Mouse (Mus musculus) intestine, embryonic 16.5 days (tissue): ENCODE data around the gene Mettl27. TPM values are rescaled to one million over a fixed set of nuclear protein-coding genes. Genes with fewer than 3 reads are reported as not detected.
A peak's percentile ranks its signal among the peaks of the same experiment; 100 is the strongest.

Experiments used
- ATAC-seq: fragments of 200-750 bp; cut with Nextera tagmentation; 2 replicates; pipeline ENCODE4 v1.8.0; 2017; ENCODE audit warnings: moderate TSS enrichment, moderate library complexity
- H3K27ac ChIP-seq: fragments of 300-500 bp; sonication (generic); 2 replicates; pipeline ENCODE4 v1.5.1; 2014; ENCODE audit warnings: mild to moderate bottlenecking, low read length
- H3K27me3 ChIP-seq: fragments of 300-500 bp; sonication (generic); replicated peaks from 2 replicates; pipeline ENCODE4 v1.6.1; 2014; ENCODE audit warnings: low read length, control low read depth, mixed read lengths; ENCODE audit not compliant: control insufficient read depth, insufficient read depth
- H3K36me3 ChIP-seq: fragments of 300-500 bp; sonication (generic); 2 replicates; pipeline ENCODE4 v1.6.1; 2014; ENCODE audit warnings: low read length, control low read depth; ENCODE audit not compliant: control insufficient read depth, insufficient read depth
- H3K4me1 ChIP-seq: fragments of 300-500 bp; sonication (generic); 2 replicates; pipeline ENCODE4 v1.6.1; 2014; ENCODE audit warnings: low read length, control low read depth, mixed read lengths; ENCODE audit not compliant: control insufficient read depth, insufficient read depth
- H3K4me2 ChIP-seq: fragments of 300-500 bp; sonication (generic); 2 replicates; pipeline ENCODE4 v1.6.1; 2014; ENCODE audit warnings: low read depth, low read length, control low read depth
- H3K4me3 ChIP-seq: fragments of 300-500 bp; sonication (generic); 2 replicates; pipeline ENCODE4 v1.5.1; 2014; ENCODE audit warnings: mild to moderate bottlenecking, low read length
- H3K9ac ChIP-seq: fragments of 300-500 bp; sonication (generic); 2 replicates; pipeline ENCODE4 v1.6.1; 2014; ENCODE audit warnings: low read depth, low read length
- H3K9me3 ChIP-seq: fragments of 300-500 bp; sonication (generic); 2 replicates; pipeline ENCODE4 v1.6.1; 2016; ENCODE audit warnings: low read length, control low read depth; ENCODE audit not compliant: control insufficient read depth
- WGBS: fragments of 180-500 bp; shearing (Covaris S2); extraction: QIAGEN DNeasy Blood & Tissue Kit; methylation state at CpG from one replicate; pipeline ENCODE4 v1.1.7; 2014; 5-methylcytosine and 5-hydroxymethylcytosine counted together
- polyA plus RNA-seq: library from polyadenylated mRNA; unstranded; fragments of >200 nt; fragmentation: Nextera tagmentation; extraction: Ambion mirVana; gene quantifications from 2 replicates; pipeline ENCODE4 v1.2.1, GENCODE M21; 2015

Mettl27 gene
- polyA plus RNA-seq, 1 experiment from 2014 or later: 27.2 TPM

GRCm38 (mm10) chr5:134945266-134945959 is 13.2 kb downstream of the Mettl27 start:
- WGBS: 33% methylated on average over 16 of the region's 19 CpGs
- ATAC-seq: no peak

GRCm38 (mm10) chr5:134946063-134946856 is 14.1 kb downstream of the Mettl27 start:
- Histone ChIP-seq H3K9me3 (no peaks in the 10 kb centered on the region), H3K9ac (peak overlapping the region; percentile 74), H3K4me1 (peaks cover 20% of the 10 kb centered on the region), H3K4me3 (peak overlapping the region; percentile 47), H3K27ac (peak overlapping the region; percentile 90), H3K4me2 (peak overlapping the region; percentile 44), H3K36me3 (no peaks in the 10 kb centered on the region), H3K27me3 (no peaks in the 10 kb centered on the region)
- ATAC-seq: peak; percentile 19
- WGBS: 18% methylated on average over 43 of the region's 43 CpGs

More at GRCm38 (mm10) chr5:134945266-134945959, 13.2 kb downstream of the Mettl27 start:
- no peaks in the 10 kb centered on the region for H3K9me3 ChIP-seq
- H3K36me3 ChIP-seq: no peaks in the 10 kb centered on the region
- H3K27me3 ChIP-seq: no peaks in the 10 kb centered on the region
- peak overlapping the region; percentile 74 for H3K9ac ChIP-seq
- H3K4me3 ChIP-seq: peak overlapping the region; percentile 47
- H3K4me2 ChIP-seq: peak overlapping the region; percentile 44
- peaks cover 15% of the 10 kb centered on the region for H3K4me1 ChIP-seq
- peak overlapping the region; percentile 90 for H3K27ac ChIP-seq

GRCm38 (mm10) chr5:134946857-134947255 is 14.7 kb downstream of the Mettl27 start, which contains the start of gene Cldn4:
Gene Cldn4, minus strand, starts transcription at chr5:134946934.
- Histone ChIP-seq H3K36me3 (no peaks in the 10 kb centered on the region), H3K9me3 (no peaks in the 10 kb centered on the region), H3K9ac (peak within 1 kb of the TSS; percentile 74), H3K4me1 (peaks cover 24% of the 10 kb centered on the region), H3K27me3 (no peaks in the 10 kb centered on the region), H3K27ac (peak within 1 kb of the TSS; percentile 90), H3K4me3 (peak within 1 kb of the TSS; percentile 47), H3K4me2 (peak within 1 kb of the TSS; percentile 44)
- WGBS: 16% methylated on average over 11 of the region's 11 CpGs
- peak; percentile 81 for ATAC-seq

GRCm38 (mm10) chr5:134947420-134948084 is 15.4 kb downstream of the Mettl27 start:
- 0 out of 2 replicates have a peak overlapping the region, but pooled peaks have one; percentile 47 for H3K4me3 ChIP-seq
- H3K27ac ChIP-seq: peak overlapping the region; percentile 90
- no peaks in the 10 kb centered on the region for H3K36me3 ChIP-seq
- no peaks in the 10 kb centered on the region for H3K27me3 ChIP-seq
- peak overlapping the region; percentile 27 for H3K4me2 ChIP-seq
- peaks cover 24% of the 10 kb centered on the region for H3K4me1 ChIP-seq
- H3K9ac ChIP-seq: peak overlapping the region; percentile 74; the same call in 1 of the 2 replicates
- ATAC-seq: peak; percentile 14
- H3K9me3 ChIP-seq: no peaks in the 10 kb centered on the region
- 38% methylated on average over 5 of the region's 5 CpGs for WGBS

- 43% methylated on average over 4 of the region's 4 CpGs for WGBS
- H3K9ac ChIP-seq: no peak overlapping the region
- ATAC-seq: no peak
- H3K4me2 ChIP-seq: no peak overlapping the region
- H3K4me1 ChIP-seq: peaks cover 24% of the 10 kb centered on the region
- H3K27ac ChIP-seq: peak overlapping the region; percentile 90
- H3K27me3 ChIP-seq: no peaks in the 10 kb centered on the region
- H3K4me3 ChIP-seq: no peak overlapping the region
- H3K36me3 ChIP-seq: no peaks in the 10 kb centered on the region
- H3K9me3 ChIP-seq: no peaks in the 10 kb centered on the region
These were observed 15.9 kb downstream of the Mettl27 start for GRCm38 (mm10) chr5:134948085-134948439.

GRCm38 (mm10) chr5:134951053-134951884 is 19.1 kb downstream of the Mettl27 start:
- Histone ChIP-seq H3K4me3 (peak overlapping the region; percentile 11), H3K36me3 (no peaks in the 10 kb centered on the region), H3K4me1 (peaks cover 24% of the 10 kb centered on the region), H3K4me2 (peak overlapping the region; percentile 40), H3K27me3 (no peaks in the 10 kb centered on the region), H3K27ac (peak overlapping the region; percentile 77), H3K9me3 (no peaks in the 10 kb centered on the region), H3K9ac (peak overlapping the region; percentile 58)
- WGBS: 12% methylated on average over 19 of the region's 19 CpGs
- peak; percentile 58 for ATAC-seq

GRCm38 (mm10) chr5:134955491-134955890 is 23.3 kb downstream of the Mettl27 start:
- ATAC-seq: no peak
- 57% methylated on average over 5 of the region's 5 CpGs for WGBS
- peaks cover 9% of the 10 kb centered on the region for H3K4me1 ChIP-seq

GRCm38 (mm10) chr5:134959114-134959513 is 26.9 kb downstream of the Mettl27 start:
- Histone ChIP-seq H3K27ac (peak overlapping the region; percentile 58), H3K36me3 (no peaks in the 10 kb centered on the region), H3K9me3 (no peaks in the 10 kb centered on the region), H3K9ac (no peak overlapping the region), H3K4me3 (no peak overlapping the region), H3K4me2 (no peak overlapping the region), H3K4me1 (peaks cover 10% of the 10 kb centered on the region), H3K27me3 (no peaks in the 10 kb centered on the region)
- peak; percentile 92 for ATAC-seq
- WGBS: 55% methylated on average over 7 of the region's 7 CpGs

More at GRCm38 (mm10) chr5:134955491-134955890, 23.3 kb downstream of the Mettl27 start:
- no peak overlapping the region for H3K4me3 ChIP-seq
- H3K27ac ChIP-seq: no peak overlapping the region
- no peaks in the 10 kb centered on the region for H3K27me3 ChIP-seq
- no peaks in the 10 kb centered on the region for H3K9me3 ChIP-seq
- no peak overlapping the region for H3K4me2 ChIP-seq
- H3K36me3 ChIP-seq: no peaks in the 10 kb centered on the region
- no peak overlapping the region for H3K9ac ChIP-seq
